Mouse (Mus musculus) forelimb bud, embryonic 11.5 days (tissue): Measurements from ENCODE around the gene Cux1.
"Not testable (repeated sequence)": the region's sequence is repeated elsewhere in the genome, so short reads cannot be mapped to it uniquely, and the experiment has no call there.

Experiments used
- DNase-seq: peaks from one replicate; pipeline ENCODE4 v3.0.0-alpha.2; 2012; ENCODE audit warnings: low read depth, low spot score

Cux1 gene

GRCm38 (mm10) chr5:136246452-136246838 is 320.8 kb downstream of the Cux1 start, which contains the start of gene Sh2b2:
Gene Sh2b2, minus strand, starts transcription at chr5:136246556.
- no peak for DNase-seq

DNA sequence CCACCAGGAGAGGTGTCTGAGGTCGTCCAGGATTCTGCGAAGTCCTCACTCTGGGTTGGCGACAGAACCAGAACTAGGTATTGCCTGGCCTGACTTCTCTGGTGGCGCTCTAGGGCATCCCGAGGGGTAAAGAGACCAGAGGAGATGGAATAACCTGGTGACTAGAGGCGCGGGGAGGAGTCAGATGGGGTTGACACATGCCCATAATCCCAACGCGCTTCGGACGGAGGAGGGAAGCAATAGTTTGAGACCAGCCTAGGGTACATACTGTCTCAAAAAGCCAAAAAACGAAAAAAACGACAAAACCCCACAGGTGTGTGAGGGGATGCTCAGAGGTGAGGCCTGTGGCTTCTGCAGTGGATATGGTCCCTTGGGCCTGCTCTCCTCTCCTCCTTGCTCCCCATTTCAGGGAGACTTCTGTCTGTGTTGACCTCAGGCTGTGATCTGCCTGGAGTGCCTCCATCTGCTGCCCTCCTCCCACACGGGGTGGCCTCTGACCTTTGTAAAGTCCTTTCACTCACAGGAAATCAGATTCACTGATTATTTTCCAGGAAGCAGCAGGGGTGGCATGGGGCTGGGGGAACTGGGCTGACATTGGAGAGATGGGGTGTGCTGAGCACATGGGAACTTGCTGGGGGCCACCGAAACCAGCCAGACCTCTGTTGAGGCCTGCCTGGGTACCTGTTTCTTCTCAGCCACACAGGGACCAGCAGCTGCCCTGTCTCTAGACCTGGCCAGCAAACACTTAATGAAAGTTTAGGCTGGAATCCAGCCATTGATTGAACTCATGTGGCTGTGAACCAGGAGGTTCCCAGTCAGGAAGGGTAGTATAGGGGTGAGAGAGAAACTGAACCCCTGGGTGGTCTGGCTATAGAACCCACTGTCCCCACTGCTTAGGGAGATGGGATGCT is 321.5 kb downstream of the Cux1 start:
- no peak for DNase-seq

GRCm38 (mm10) chr5:136244762-136245540 is 322.3 kb downstream of the Cux1 start:
- peak; percentile 86 for DNase-seq

- DNase-seq, result peak; percentile 49
These were observed 323.2 kb downstream of the Cux1 start for GRCm38 (mm10) chr5:136243851-136244761.

DNA sequence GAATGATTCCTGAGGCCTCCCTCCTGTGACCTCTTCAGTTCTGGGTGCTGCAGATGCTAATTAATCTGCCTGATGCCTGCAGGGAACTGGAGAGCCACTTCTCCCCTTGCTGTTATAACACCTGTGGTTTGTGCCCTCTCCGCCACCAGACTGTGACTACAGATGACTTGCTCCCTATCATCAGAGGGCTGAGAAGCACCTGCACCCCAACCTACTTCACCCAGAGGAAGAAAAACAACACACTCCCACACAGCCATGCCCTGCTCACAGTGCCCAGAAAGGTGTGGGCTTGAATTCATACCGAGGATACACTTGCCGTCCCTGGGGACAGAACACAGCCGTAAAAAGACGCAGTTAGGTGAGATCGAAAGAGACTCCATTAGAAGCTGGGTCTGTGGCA is 326.1 kb downstream of the Cux1 start:
- DNase-seq, result no peak

DNA sequence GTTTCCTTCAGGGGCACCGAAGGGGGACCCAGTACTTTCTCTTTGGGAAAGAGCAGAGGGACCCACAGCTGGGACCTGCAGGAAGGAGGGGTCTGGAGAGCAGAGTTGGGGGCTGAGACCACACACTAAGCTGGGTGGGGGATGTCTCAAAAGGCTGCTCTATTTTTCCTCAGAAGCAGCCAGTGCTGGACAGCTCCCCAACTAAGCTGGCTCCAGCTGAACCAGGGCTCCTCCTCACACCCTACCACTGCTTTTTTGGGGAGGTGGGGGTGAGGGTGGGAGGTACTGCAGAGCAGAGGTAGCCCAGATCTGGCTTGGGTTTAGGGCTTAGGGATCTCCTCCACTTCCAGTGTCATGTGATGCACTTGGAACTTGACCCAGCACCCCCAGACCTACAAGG is 326.9 kb downstream of the Cux1 start:
- peak; percentile 20 for DNase-seq

- no peak for DNase-seq
These were observed 329.7 kb downstream of the Cux1 start for GRCm38 (mm10) chr5:136237607-136238006.

DNA sequence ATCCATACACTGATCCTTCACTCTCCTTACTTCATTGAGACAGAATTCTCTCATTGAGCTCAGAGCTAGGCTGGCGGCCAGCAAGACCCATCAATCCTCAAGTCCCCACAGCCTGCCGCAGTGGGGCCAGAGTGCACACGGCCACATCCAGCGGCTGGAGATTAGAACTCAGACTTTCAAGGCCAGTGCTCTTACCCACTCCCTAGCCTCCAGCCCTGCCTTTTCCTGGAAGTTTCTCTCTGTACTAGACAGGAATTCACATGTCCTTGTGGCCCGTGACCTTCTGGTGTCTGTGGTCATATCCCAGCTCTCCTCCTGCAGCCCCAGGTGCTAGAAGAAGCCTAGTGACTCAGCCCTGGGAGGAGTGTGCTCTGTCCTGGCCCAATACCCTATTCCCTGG is 330.7 kb downstream of the Cux1 start:
- DNase-seq, result no peak

DNA sequence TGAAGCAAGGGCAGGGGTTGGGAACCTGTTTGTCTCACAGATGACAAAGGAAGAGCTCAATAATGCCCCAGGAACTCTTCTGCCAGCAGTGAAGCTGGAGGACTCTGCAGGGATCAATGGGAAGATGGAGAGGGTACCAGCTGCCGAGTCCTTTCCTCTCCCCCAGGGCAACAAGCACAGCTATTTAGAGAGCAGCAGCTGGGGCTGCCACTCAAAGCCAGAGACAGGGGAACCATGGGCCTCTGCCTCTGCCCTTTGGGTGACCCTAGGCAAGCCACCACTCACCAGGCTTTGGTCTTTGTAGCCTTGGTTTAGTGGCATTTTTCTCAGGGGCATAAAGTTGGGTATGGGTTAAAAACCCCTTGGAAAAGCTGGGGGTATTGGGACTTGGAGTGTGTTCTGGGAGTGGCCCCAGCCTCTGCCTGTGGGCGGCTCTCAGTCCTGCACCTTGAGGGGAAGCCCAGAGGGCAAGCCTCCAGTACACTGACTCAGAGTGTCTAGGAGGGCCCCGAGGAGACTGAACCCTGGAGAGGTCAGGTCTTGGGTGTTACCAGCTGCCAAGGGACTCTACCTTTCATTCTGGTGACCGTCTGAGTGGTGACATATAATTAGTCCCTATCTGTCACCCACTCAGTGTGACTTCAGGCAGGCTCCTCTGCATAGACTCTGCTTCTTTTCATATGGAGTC is 336.8 kb downstream of the Cux1 start:
- DNase-seq, result no peak

- no peak for DNase-seq
These were observed 340.9 kb downstream of the Cux1 start for GRCm38 (mm10) chr5:136226246-136226876.

DNA sequence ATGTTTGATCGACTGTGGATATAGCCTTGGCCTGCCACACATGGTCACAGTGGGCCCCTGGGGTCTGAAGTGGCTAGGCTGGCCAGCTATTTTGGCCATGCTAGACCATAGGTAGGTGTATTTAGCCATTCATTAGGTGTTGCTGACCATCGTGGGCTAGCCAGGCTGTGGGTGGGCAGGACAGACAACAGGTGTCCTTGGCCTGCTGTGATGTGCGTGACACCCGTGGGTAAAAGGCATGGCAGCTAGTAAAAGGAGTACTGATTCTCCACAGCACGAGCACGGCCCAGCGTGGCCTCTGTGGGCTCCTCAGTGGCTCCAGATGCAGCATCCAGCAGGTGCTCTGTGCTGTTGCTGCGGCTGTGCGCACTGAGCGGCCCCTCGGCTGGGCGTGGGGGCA is 348.7 kb downstream of the Cux1 start:
- DNase-seq, result no peak

- DNase-seq, result no peak
These were observed 349.3 kb downstream of the Cux1 start for GRCm38 (mm10) chr5:136217932-136218381.

DNA sequence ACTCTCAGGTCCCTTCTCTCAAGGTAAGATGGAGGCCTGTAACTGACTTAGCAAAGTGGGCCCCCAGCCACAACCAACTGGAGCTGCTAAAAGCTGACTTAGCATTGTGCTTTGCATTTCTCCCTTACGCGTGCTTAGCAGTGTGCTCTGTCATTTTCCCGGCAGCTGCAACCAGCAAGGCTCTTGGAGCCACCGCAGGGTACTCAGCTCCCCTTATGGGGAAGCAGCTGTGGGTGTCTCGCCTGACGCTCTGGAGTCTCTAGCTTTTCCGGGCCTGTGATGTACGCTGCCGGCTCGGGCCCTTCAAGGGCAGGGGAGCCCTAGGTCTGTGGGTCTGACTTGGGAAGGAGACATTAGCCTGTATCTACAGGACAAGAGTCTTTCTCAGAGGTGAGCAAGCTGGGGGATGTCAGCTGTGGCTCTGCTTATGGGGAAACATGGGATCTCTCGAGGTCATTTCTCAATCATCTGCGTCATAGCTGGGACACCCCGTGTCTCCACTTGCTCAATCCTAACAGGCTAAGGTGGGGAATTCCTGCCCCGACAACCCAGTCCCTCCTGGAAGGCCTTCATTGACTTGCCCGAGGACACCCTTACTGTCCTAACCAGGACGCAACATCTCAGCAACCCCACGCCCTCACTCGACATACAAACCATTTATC is 350.2 kb downstream of the Cux1 start:
- DNase-seq, result no peak

DNA sequence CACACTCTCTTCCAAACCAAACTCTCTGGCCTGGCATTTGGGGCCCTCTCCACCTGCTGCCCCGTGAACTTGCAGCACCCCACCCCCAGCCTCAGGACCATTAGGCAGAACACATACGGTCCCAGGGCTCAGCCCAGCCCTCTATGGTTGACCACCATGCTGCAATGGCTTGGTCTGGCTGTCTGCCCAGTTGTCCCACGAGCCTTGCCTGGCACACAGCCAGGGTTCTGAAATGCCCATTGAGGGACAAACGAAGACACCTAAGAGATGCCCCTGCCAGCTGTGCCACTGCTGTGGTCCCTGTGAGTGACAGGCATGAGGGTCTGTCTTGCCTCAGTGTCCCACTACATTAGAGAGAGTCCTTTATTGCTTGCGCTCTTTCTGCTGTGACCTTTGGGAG is 351.3 kb downstream of the Cux1 start:
- no peak for DNase-seq

- no peak for DNase-seq
These were observed 352.1 kb downstream of the Cux1 start for GRCm38 (mm10) chr5:136215211-136215610.

GRCm38 (mm10) chr5:136213716-136214115 is 353.6 kb downstream of the Cux1 start:
- no peak for DNase-seq

DNA sequence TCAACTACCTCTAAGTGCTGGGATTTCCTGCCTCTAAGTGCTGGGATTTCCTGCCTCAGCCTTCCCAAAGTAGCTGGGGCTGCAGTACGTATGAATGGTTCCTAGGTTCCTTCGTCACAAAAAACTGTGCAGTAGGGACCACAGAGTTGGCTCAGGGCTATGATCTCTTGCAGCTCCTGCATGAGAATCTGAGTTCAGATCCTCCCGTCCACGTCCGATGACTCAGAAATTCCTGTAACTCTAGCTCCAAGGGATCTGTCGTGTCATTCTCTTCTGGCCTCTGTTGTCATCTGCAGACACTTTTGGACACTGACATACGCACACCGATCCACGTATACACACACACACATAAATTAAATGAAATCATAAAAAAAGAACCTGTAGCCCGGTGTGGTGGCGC is 354.6 kb downstream of the Cux1 start:
- DNase-seq, result no peak

GRCm38 (mm10) chr5:136211341-136212102 is 355.8 kb downstream of the Cux1 start:
- DNase-seq, result not testable (repeated sequence)

- no peak for DNase-seq
These were observed 356.7 kb downstream of the Cux1 start for GRCm38 (mm10) chr5:136210549-136210948.
